Mouse (Mus musculus) adrenal gland, adult 18-20 months (tissue): Measurements from ENCODE around the gene Mn1. TPM values are rescaled to one million over a fixed set of nuclear protein-coding genes. Genes with fewer than 3 reads are reported as not detected.

Experiments used
- DNase-seq, 2 experiments: peaks; one replicate each; pipeline ENCODE4 v3.0.0; 2021 to 2022; ENCODE audit warnings: low spot score in 2 of 2
- total RNA-seq, 2 experiments: library from RNA; stranded (reverse); gene quantifications; 1 replicate in 1 of 2; 2 replicates in 1 of 2; pipeline ENCODE4 v1.2.3; 2021

The Mn1 gene
- total RNA-seq, 2 experiments from 2014 or later: 3.9 to 4.9 TPM

- DNase-seq: no peak
These were observed 12.6 kb downstream of the Mn1 start for GRCm38 (mm10) chr5:111429726-111430125.

- DNase-seq: no peak
These were observed 14.0 kb downstream of the Mn1 start for GRCm38 (mm10) chr5:111431007-111431730.

DNA sequence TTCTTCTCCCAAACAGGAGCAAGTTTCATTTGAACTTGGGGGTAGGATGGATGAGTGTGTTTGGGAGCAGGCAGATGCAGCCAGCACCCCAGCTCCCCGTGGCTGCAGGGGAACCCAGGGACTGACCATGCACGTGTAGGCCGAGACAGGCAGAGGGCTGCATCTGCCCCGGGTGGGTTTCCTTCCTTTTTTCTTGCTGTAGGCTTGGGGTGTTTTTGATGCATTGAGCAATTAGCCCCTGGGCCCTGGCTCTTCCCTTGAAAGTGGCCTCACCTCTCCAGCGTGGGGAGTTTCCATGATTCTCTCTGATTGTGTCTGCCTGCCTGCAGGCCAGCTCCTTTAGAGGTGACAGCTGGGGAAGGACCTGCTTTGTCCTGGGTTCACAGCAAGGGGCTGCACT is 15.7 kb downstream of the Mn1 start:
- DNase-seq: no peak

GRCm38 (mm10) chr5:111434342-111434842 is 17.2 kb downstream of the Mn1 start:
- no peak for DNase-seq

DNA sequence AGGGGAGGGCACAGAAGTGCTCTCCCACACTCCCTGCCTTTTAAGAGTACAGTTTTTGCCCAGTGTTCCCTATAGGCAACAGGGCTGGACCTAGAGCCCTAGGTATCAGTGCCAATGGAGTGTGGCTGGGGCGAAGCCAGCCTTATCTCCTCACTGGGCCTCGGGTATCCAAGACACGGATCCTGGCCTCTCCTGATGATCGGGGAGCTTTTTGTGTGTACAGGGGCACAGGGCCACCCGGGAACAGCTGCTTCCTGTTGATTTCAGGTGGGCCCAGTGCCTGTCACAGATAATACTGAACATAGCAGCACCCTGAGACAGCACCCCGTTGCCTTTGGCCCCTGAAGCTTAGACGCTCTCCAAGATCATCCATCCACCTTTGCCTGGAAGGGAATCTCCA is 19.1 kb downstream of the Mn1 start:
- DNase-seq: no peak

DNA sequence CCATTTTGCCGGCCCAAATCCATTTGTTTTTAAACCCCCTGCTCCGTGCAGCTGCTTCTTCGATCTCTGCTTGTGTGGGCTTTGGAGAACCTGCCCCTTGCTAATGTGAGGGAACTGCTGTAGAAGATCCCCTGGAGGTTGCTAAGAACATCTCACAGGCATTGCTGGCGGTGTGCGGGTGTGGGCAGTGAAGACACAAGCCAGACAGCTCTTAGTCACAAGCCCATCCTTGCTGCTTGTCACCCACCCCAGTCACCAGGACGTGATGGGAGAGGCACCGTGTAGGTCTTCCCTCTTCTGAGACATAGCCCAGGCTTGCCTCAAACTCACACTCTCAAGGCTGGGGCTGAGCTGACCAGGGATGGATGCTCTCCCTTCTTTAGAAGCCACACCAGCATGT is 20.0 kb downstream of the Mn1 start:
- no peak for DNase-seq

GRCm38 (mm10) chr5:111438336-111438735 is 21.2 kb downstream of the Mn1 start:
- no peak for DNase-seq

- no peak for DNase-seq
These were observed 21.7 kb downstream of the Mn1 start for GRCm38 (mm10) chr5:111438821-111439220.

- no peak for DNase-seq
These were observed 23.1 kb downstream of the Mn1 start for GRCm38 (mm10) chr5:111440264-111440663.

DNA sequence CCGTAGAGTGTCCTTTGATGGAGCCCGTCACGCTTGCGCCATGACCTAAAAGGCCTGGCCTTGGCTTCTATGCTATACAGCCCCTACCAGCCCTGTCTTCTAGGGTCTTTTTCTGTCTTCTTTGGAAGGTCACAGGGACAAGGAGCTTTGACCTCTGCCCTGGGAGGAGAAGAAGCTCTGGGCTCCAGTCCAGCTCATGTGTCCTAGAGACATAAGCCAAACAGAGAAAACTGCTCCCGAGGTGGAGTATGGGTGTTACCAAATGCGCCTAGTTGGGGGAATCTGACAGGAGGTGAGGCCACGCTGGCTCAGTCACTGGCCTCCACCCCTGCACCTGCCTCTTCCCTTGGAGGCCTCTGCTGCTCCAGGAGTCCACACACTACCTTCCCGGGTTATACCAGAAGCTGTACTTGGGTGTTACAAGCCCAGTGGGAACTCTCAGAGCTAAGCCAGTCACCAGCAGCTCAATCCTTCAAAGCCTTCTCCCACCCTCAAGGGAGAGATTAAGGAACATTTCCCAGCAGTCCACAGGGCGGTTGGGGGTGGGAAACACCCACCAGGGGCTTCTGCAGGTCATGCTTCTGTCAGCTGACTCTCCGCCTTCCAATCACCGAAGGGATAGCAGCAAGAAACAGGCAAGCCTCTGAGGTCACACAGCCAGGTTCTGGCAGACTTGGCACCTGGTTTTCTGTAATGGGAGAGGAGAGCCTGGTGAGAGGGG is 25.1 kb downstream of the Mn1 start:
- DNase-seq: no peak

DNA sequence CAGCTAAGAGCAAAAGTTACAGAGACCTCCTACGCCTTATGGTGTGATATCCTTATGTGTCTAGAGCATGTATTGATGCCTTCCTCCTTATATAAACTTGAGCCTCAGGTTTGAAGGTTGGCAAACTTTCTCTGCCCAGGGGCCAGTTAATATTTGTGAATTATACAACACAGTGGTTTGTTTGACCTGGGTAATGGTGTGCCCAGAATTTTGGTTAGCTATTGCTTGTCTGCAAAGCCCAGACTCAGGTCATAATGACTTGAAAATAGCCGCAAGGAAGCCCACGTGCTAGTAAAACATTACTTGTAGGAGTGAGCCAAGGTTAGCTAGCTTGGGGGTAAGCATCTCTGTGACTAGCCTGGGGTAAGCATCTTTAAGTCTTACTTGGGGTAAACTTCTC is 26.5 kb downstream of the Mn1 start:
- DNase-seq: no peak

- DNase-seq: no peak
These were observed 27.2 kb downstream of the Mn1 start for GRCm38 (mm10) chr5:111444361-111444760.

DNA sequence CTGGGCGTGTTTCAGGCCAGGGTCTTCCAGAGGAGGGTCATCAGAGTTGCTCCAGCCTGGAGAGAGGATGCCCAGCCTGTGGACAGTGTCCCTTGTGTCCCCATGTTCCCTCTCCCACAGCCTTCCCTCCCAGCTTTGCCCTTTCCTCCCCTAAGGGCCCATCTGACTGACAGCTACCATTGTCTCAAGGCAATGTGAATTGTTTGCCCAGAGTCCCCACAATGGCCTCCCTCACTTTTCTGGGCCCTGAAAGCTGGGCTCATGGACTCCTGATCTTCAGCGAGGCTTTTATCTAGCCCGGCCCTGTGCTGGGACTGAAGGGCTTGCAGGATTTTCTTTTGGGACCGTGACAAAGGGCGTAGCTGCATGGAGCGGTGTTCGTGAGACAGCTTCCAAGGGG is 29.5 kb downstream of the Mn1 start:
- no peak for DNase-seq

DNA sequence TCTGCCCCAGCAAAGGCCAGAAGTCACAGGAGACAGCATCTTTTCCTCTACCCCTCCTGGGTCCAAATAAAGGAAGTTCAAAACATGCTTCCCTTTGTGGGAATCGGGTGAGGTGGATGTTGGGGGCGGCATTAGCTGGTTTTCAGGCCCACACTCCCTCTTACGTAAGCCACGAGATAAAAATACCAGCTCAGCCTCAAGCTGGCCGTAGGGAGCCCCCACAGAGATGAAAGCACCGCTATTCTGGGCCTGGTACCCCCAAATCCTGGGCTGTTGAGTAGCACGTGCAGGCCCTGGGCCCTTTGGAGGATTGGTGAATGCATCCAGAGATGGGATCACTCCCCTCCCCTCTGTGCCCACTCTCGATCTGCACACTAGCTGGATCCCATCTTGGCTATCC is 32.5 kb downstream of the Mn1 start:
- DNase-seq: no peak

- no peak for DNase-seq
These were observed 37.1 kb downstream of the Mn1 start for GRCm38 (mm10) chr5:111454240-111454639.

DNA sequence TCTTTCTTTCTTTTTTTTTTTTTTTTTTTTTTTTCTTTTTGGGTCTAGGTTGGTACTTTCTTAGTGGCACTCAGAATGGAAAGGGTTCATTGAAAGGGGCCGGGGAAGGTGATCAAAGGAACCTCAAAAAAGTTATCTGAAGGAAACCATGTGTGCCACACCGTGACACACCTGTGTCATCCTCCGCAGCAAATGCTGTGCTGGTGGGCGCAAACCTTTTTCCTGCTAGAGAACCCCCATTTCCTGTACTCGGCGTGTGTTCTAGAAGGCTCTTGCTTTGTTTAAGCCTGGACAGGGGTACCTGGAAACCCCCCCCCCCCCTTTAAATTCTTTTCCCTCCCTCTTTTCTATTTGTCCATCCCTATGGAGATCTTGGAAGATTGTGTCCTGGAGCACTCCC is 37.7 kb downstream of the Mn1 start:
- DNase-seq: no peak

DNA sequence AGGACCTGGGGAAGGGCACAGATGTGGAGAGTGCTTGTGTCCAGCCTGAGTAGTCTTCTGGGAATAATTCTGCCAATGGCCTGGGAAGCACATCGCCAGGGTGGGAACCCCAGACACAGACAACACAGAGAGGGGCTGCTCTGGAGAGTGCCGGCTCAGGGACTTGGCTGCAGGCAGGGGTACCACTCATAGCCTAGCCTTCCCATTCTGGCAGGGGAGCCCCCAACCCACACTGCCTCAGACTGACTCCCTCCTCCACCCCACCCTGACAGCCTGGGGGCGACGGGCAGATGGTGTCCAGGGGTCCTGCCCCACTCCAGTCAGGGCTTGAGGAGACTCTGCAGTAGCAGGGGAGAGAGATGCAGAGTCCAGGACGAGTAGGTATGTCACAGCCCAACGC is 41.5 kb downstream of the Mn1 start:
- no peak for DNase-seq

DNA sequence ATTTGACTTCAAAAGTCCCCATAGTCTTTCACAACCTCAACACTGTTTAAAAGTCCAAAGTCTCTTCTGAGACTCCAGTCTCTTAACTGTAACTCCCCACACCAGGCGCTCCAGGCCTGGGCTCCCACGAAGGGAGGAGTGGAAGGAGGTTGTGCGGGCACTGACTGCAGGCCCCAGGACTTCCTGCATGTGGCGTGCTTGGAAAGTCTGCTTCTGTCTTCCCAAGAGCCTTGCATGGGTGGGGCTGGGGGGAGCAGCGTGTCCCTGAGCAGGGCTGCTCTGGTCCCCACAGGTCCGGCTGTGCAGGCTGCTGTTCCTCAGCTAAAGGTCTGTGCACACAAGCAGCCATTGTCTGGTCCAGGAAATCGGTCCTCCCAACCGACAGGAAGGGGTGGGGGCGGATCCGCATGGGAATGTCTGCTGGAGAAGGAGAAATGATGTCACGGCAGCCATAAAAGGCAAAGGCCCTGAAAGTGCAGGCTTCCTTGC is 48.7 kb downstream of the Mn1 start:
- peak in 1 of 2 experiments; percentile 35 for DNase-seq

DNA sequence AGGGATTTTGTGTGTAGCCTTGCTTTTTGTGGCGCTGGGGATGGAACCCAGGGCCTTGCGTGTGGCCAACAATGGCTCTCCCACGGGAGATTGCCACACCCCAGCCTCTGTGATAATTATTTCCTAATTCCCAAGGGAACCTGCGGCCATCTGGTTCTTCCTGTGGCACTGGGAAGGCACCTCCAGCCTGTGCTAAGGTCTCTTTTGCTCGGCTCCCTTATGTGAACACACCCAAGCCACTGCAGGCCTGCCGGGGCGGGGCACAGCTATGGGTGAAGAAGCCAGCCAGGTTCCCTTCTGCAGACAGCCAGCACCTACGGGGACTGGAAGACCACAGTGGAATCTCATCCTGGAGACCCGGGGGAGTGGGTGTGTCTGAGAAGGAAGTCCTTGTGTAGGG is 49.3 kb downstream of the Mn1 start:
- no peak for DNase-seq

DNA sequence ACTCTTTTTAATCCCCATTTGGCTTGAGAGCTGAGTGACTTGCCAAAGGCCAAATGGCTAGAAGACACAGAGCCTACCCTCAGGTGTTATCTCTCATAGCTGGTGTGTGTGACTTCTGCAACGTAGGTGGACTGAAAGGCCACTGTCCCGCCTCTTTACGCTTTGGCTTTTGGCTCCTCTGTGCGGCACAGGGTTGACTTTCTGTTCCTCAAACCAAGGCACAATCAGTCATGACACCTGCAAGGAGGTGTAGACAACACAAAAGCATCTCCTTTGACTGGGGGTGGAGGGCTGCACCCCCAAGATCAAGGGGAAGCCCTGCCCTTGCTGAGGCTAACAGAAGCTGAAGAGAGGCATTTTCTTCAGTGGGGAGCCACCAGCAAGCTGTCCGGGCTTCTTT is 50.5 kb downstream of the Mn1 start:
- no peak for DNase-seq

- DNase-seq: no peak
These were observed 52.2 kb downstream of the Mn1 start for GRCm38 (mm10) chr5:111469195-111469882.

DNA sequence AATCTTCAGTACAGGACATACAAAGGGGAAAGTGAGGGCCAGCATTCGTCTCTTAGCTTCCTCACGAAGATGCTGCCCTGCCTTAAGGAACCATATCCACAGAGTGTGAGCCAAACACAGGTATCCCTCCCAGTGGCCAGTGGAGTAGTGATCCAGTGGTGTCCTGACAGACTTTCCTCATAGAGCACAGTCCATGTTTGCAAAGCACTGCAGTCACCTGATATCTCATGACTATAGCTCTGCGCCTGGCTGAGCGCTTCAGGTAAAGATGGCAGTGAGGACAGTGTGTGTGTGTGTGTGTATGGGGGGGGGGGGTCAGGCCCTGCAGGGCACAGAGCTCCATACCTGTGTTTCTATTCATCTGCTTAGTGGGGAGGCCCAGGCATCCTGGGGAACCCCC is 53.7 kb downstream of the Mn1 start:
- no peak for DNase-seq
